Mouse (Mus musculus) fibroblast of lung, adult 2 months (primary cell): ENCODE results near the gene Map2k5.

Source experiments
- DNase-seq: peaks from one replicate; pipeline ENCODE4 v3.0.0-alpha.2; 2011; ENCODE audit warnings: low read depth

Gene Map2k5

GRCm38 (mm10) chr9:63183864-63184263 lies 193.8 kb downstream of the Map2k5 start:
- DNase-seq, result no peak

- no peak for DNase-seq
Observed at GRCm38 (mm10) chr9:63182306-63182960, 195.3 kb downstream of the Map2k5 start.

- DNase-seq, result no peak
Observed at GRCm38 (mm10) chr9:63181337-63182178, 196.1 kb downstream of the Map2k5 start.

GRCm38 (mm10) chr9:63178296-63178695 lies 199.4 kb downstream of the Map2k5 start:
- DNase-seq, result no peak

- DNase-seq, result no peak
Observed at GRCm38 (mm10) chr9:63174001-63174721, 203.5 kb downstream of the Map2k5 start.

GRCm38 (mm10) chr9:63171951-63172350 lies 205.8 kb downstream of the Map2k5 start:
- DNase-seq, result no peak

- no peak for DNase-seq
Observed at GRCm38 (mm10) chr9:63169127-63169526, 208.6 kb downstream of the Map2k5 start.

GRCm38 (mm10) chr9:63165070-63165469 lies 212.6 kb downstream of the Map2k5 start:
- no peak for DNase-seq

GRCm38 (mm10) chr9:63163756-63164155 lies 213.9 kb downstream of the Map2k5 start:
- DNase-seq, result no peak

GRCm38 (mm10) chr9:63151949-63152348 lies 225.8 kb downstream of the Map2k5 start:
- no peak for DNase-seq

GRCm38 (mm10) chr9:63151072-63151870 lies 226.4 kb downstream of the Map2k5 start:
- DNase-seq, result no peak

- no peak for DNase-seq
Observed at GRCm38 (mm10) chr9:63150086-63150800, 227.5 kb downstream of the Map2k5 start.

- DNase-seq, result no peak
Observed at GRCm38 (mm10) chr9:63149372-63149766, 228.3 kb downstream of the Map2k5 start.

- no peak for DNase-seq
Observed at GRCm38 (mm10) chr9:63148410-63149371, 229.0 kb downstream of the Map2k5 start, which contains the start of gene Skor1. TSS of gene Skor1 (minus strand) at chr9:63148961.

- DNase-seq, result no peak
Observed at GRCm38 (mm10) chr9:63147786-63148409, 229.8 kb downstream of the Map2k5 start.

- no peak for DNase-seq
Observed at GRCm38 (mm10) chr9:63147296-63147695, 230.4 kb downstream of the Map2k5 start.

GRCm38 (mm10) chr9:63146856-63147274 lies 230.8 kb downstream of the Map2k5 start:
- DNase-seq, result no peak

- DNase-seq, result no peak
Observed at GRCm38 (mm10) chr9:63146126-63146855, 231.4 kb downstream of the Map2k5 start.
